Mouse (Mus musculus): ENCODE measurements around the gene Smc5. TPM values are rescaled to one million over a fixed set of nuclear protein-coding genes. Genes with fewer than 3 reads are reported as not detected.

Smc5 gene
- total RNA-seq, 2 experiments from 2014 or later = 34.3 to 52.2 TPM

Other genes with a start within 250 kb of the Smc5 start
- 19.0 and 20.1 TPM in 2 replicates for gene Klf9, start 132.7 kb downstream of the Smc5 start, total RNA-seq (2015)
- 13.3 and 16.0 TPM in 2 replicates for gene Klf9, start 132.7 kb downstream of the Smc5 start, total RNA-seq (2017)
- gene Mamdc2, start 174.5 kb upstream of the Smc5 start, total RNA-seq (2015) = 0.20 and 0.35 TPM in 2 replicates
- 0.17 and 0.54 TPM in 2 replicates for gene Mamdc2, start 174.5 kb upstream of the Smc5 start, total RNA-seq (2017)

Measured in megakaryocyte progenitor cell, adult 5-6 weeks (primary cell).